Mouse (Mus musculus): ENCODE measurements around the gene Alas2. TPM values are rescaled to one million over a fixed set of nuclear protein-coding genes. Genes with fewer than 3 reads are reported as not detected.

Alas2 gene
- polyA plus RNA-seq, 1 experiment from 2014 or later = 54.3 TPM

GRCm38 (mm10) chrX:150551986-150552385 is 4.8 kb downstream of the Alas2 start:
- DNase-seq (ENCODE audit: low spot score, missing footprints) (no peak), ATAC-seq (ENCODE audit: low FRiP score) (no peak)
- H3K27ac ChIP-seq (ENCODE audit: low read depth, low read length) = no peak overlapping the region
- WGBS = 90% methylated on average over 2 of the region's 2 CpGs
- H3K9ac ChIP-seq (ENCODE audit: low read length) = no peak overlapping the region
- no peak overlapping the region for H3K4me2 ChIP-seq
- H3K4me3 ChIP-seq (ENCODE audit: low read depth, low read length) = no peak overlapping the region
- 0 out of 2 replicates have a peak, but pooled peaks cover 2% of the 10 kb centered on the region for H3K27me3 ChIP-seq (ENCODE audit: control insufficient read depth, insufficient read depth, low read length)
- H3K9me3 ChIP-seq (ENCODE audit: control insufficient read depth, low read length) = no peaks in the 10 kb centered on the region
- H3K4me1 ChIP-seq (ENCODE audit: control insufficient read depth, insufficient read depth, low read length) = no peaks in the 10 kb centered on the region
- H3K36me3 ChIP-seq (ENCODE audit: control insufficient read depth, insufficient read depth, low read length) = no peaks in the 10 kb centered on the region

DNA sequence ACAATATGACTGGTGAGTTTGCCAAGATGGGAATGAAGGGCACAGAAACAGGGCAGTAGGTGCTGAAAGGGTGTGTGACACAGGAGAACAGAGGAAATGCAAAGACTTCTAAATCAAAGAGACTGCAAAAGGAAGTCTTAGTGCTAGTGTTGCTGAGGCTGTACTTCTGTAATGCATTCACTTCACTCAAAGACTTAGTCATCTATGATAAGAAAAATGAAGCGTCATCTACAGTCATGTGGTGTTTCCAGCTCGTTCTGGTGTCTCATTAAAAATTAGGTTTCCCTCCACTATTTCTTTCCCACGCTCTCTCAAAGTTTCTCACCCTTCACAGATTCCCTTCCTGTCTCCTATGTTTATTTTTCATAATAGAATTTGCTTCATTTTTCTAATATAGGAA is 6.9 kb downstream of the Alas2 start:
- WGBS = 82% methylated on average over 3 of the region's 3 CpGs
- Histone ChIP-seq H3K27me3 (ENCODE audit: control insufficient read depth, insufficient read depth, low read length) (0 out of 2 replicates have a peak, but pooled peaks cover 2% of the 10 kb centered on the region), H3K4me2 (no peak overlapping the region), H3K9me3 (ENCODE audit: control insufficient read depth, low read length) (no peaks in the 10 kb centered on the region), H3K4me3 (ENCODE audit: low read depth, low read length) (no peak overlapping the region), H3K36me3 (ENCODE audit: control insufficient read depth, insufficient read depth, low read length) (no peaks in the 10 kb centered on the region), H3K27ac (ENCODE audit: low read depth, low read length) (no peak overlapping the region), H3K9ac (ENCODE audit: low read length) (no peak overlapping the region), H3K4me1 (ENCODE audit: control insufficient read depth, insufficient read depth, low read length) (no peaks in the 10 kb centered on the region)
- no peak for ATAC-seq (ENCODE audit: low FRiP score)
- no peak for DNase-seq (ENCODE audit: low spot score, missing footprints)

GRCm38 (mm10) chrX:150564644-150565357 is 17.6 kb downstream of the Alas2 start:
- DNase-seq (ENCODE audit: low spot score, missing footprints) (no peak), ATAC-seq (ENCODE audit: low FRiP score) (no peak)
- Histone ChIP-seq H3K4me3 (ENCODE audit: low read depth, low read length) (no peak overlapping the region), H3K36me3 (ENCODE audit: control insufficient read depth, insufficient read depth, low read length) (no peaks in the 10 kb centered on the region), H3K4me1 (ENCODE audit: control insufficient read depth, insufficient read depth, low read length) (no peaks in the 10 kb centered on the region), H3K27ac (ENCODE audit: low read depth, low read length) (no peak overlapping the region), H3K27me3 (ENCODE audit: control insufficient read depth, insufficient read depth, low read length) (no peaks in the 10 kb centered on the region), H3K9me3 (ENCODE audit: control insufficient read depth, low read length) (no peaks in the 10 kb centered on the region), H3K9ac (ENCODE audit: low read length) (no peak overlapping the region), H3K4me2 (no peak overlapping the region)
- WGBS = 93% methylated on average over 12 of the region's 12 CpGs

DNA sequence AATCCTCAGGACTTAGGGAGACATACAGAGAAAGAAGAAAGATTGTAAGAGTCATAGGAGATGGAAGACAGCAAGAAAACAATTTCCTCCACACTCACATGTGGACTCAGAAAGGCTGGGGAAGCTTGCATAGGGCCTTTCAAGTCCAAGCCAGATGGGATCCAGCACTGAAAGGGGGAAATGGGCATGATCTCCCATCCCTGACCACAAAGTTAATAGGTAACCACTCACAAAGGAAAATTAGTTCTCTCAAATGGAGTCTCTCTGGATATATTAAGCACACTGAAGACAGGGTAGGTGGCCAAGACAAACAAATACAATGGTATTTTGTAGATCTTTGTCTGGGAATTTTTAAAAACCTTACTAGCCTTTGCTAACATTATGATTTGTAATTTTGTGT is 34.7 kb downstream of the Alas2 start:
- Histone ChIP-seq H3K4me2 (no peak overlapping the region), H3K9ac (ENCODE audit: low read length) (no peak overlapping the region), H3K4me1 (ENCODE audit: control insufficient read depth, insufficient read depth, low read length) (no peaks in the 10 kb centered on the region), H3K27me3 (ENCODE audit: control insufficient read depth, insufficient read depth, low read length) (no peaks in the 10 kb centered on the region), H3K4me3 (ENCODE audit: low read depth, low read length) (no peak overlapping the region), H3K27ac (ENCODE audit: low read depth, low read length) (no peak overlapping the region), H3K9me3 (ENCODE audit: control insufficient read depth, low read length) (no peaks in the 10 kb centered on the region), H3K36me3 (ENCODE audit: control insufficient read depth, insufficient read depth, low read length) (peaks cover 10% of the 10 kb centered on the region; the same call in 1 of the 2 replicates)
- DNase-seq (ENCODE audit: low spot score, missing footprints) (no peak), ATAC-seq (ENCODE audit: low FRiP score) (no peak)

GRCm38 (mm10) chrX:150585116-150585515 is 37.9 kb downstream of the Alas2 start:
- Histone ChIP-seq H3K9ac (ENCODE audit: low read length) (no peak overlapping the region), H3K27ac (ENCODE audit: low read depth, low read length) (no peak overlapping the region), H3K4me1 (ENCODE audit: control insufficient read depth, insufficient read depth, low read length) (no peaks in the 10 kb centered on the region), H3K4me2 (no peak overlapping the region), H3K36me3 (ENCODE audit: control insufficient read depth, insufficient read depth, low read length) (peaks cover 10% of the 10 kb centered on the region; the same call in 1 of the 2 replicates), H3K9me3 (ENCODE audit: control insufficient read depth, low read length) (no peaks in the 10 kb centered on the region), H3K27me3 (ENCODE audit: control insufficient read depth, insufficient read depth, low read length) (no peaks in the 10 kb centered on the region), H3K4me3 (ENCODE audit: low read depth, low read length) (no peak overlapping the region)
- DNase-seq (ENCODE audit: low spot score, missing footprints) (no peak), ATAC-seq (ENCODE audit: low FRiP score) (no peak)
- 94% methylated on average over 8 of the region's 8 CpGs for WGBS

- WGBS = 17% methylated on average over 35 of the region's 35 CpGs
These were observed 41.0 kb downstream of the Alas2 start, which contains the start of gene Pfkfb1 for GRCm38 (mm10) chrX:150588023-150588764. TSS of gene Pfkfb1 (plus strand) at chrX:150588229.

DNA sequence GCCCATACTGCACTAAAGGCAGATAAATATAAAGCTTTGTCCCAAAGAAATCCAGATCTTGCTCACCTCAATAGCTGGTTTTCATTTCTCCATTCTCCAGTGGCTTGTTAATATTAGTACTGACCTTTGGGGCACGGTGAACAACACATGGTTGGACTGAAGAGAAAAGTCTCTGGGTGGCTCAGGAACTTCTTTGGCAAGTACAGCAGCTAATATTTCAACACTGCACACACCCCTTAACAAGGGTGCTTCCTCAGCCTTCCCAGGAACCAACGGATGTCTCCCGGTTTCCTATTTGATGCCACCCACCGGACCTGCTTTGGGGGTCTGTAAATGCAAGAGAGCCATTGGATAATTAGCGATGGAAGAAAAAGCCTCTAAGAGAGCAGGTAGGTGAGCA is 42.5 kb downstream of the Alas2 start, which contains the start of gene Apex2:
Apex2 (minus strand) TSS at position 173 of the 400 bp plus-strand sequence.
- Histone ChIP-seq H3K27me3 (ENCODE audit: control insufficient read depth, insufficient read depth, low read length) (no peaks in the 10 kb centered on the region), H3K27ac (ENCODE audit: low read depth, low read length) (no peak within 1 kb of the TSS), H3K4me3 (ENCODE audit: low read depth, low read length) (no peak within 1 kb of the TSS), H3K9me3 (ENCODE audit: control insufficient read depth, low read length) (no peaks in the 10 kb centered on the region), H3K36me3 (ENCODE audit: control insufficient read depth, insufficient read depth, low read length) (peaks cover 5% of the 10 kb centered on the region; the same call in 1 of the 2 replicates), H3K4me2 (no peak within 1 kb of the TSS), H3K4me1 (ENCODE audit: control insufficient read depth, insufficient read depth, low read length) (no peaks in the 10 kb centered on the region), H3K9ac (ENCODE audit: low read length) (no peak within 1 kb of the TSS)
- ATAC-seq (ENCODE audit: low FRiP score) = no peak
- no peak for DNase-seq (ENCODE audit: low spot score, missing footprints)
- WGBS = 77% methylated on average over 5 of the region's 5 CpGs

More at GRCm38 (mm10) chrX:150588023-150588764, 41.0 kb downstream of the Alas2 start, which contains the start of gene Pfkfb1:
- peak within 1 kb of the TSS; percentile 48 for H3K4me2 ChIP-seq
- peak; percentile 92 for DNase-seq (ENCODE audit: low spot score, missing footprints)
- peak; percentile 93 for ATAC-seq (ENCODE audit: low FRiP score)
- peak within 1 kb of the TSS; percentile 56 for H3K9ac ChIP-seq (ENCODE audit: low read length)
- H3K4me3 ChIP-seq (ENCODE audit: low read depth, low read length) = peak within 1 kb of the TSS; percentile 45
- peak within 1 kb of the TSS; percentile 54 for H3K27ac ChIP-seq (ENCODE audit: low read depth, low read length)
- no peaks in the 10 kb centered on the region for H3K4me1 ChIP-seq (ENCODE audit: control insufficient read depth, insufficient read depth, low read length)
- peaks cover 5% of the 10 kb centered on the region; the same call in 1 of the 2 replicates for H3K36me3 ChIP-seq (ENCODE audit: control insufficient read depth, insufficient read depth, low read length)
- no peaks in the 10 kb centered on the region for H3K9me3 ChIP-seq (ENCODE audit: control insufficient read depth, low read length)
- H3K27me3 ChIP-seq (ENCODE audit: control insufficient read depth, insufficient read depth, low read length) = no peaks in the 10 kb centered on the region

GRCm38 (mm10) chrX:150593266-150594035 is 46.3 kb downstream of the Alas2 start:
- H3K4me1 ChIP-seq (ENCODE audit: control insufficient read depth, insufficient read depth, low read length) = no peaks in the 10 kb centered on the region
- ATAC-seq (ENCODE audit: low FRiP score) (no peak), DNase-seq (ENCODE audit: low spot score, missing footprints) (no peak)
- no peak overlapping the region for H3K27ac ChIP-seq (ENCODE audit: low read depth, low read length)
- H3K4me2 ChIP-seq = no peak overlapping the region
- no peak overlapping the region for H3K4me3 ChIP-seq (ENCODE audit: low read depth, low read length)
- H3K36me3 ChIP-seq (ENCODE audit: control insufficient read depth, insufficient read depth, low read length) = no peaks in the 10 kb centered on the region
- H3K9ac ChIP-seq (ENCODE audit: low read length) = no peak overlapping the region
- 82% methylated on average over 12 of the region's 12 CpGs for WGBS
- H3K9me3 ChIP-seq (ENCODE audit: control insufficient read depth, low read length) = no peaks in the 10 kb centered on the region
- H3K27me3 ChIP-seq (ENCODE audit: control insufficient read depth, insufficient read depth, low read length) = no peaks in the 10 kb centered on the region
